Mouse (Mus musculus) testis, adult 2 months (tissue): ENCODE measurements at regions not wholly inside any gene's neighbourhood (a gene's known extent, or its start where the extent isn't known, plus 50 kb on each side); places are given as distances from the start of the nearest gene placed in this dataset.
A peak's percentile ranks its signal among the peaks of the same experiment; 100 is the strongest.

Source experiments
- H3K27ac ChIP-seq: fragments of 200-500 bp; 2 replicates; pipeline ENCODE4 v1.5.1; 2012; ENCODE audit warnings: low read depth, low read length; ENCODE audit not compliant: control insufficient read depth, insufficient read depth
- H3K27me3 ChIP-seq: fragments of 200-500 bp; 2 replicates; pipeline ENCODE4 v1.6.1; 2012; ENCODE audit warnings: mild to moderate bottlenecking, low read length, moderate library complexity; ENCODE audit not compliant: control insufficient read depth, insufficient read depth
- H3K36me3 ChIP-seq: fragments of 200-500 bp; 2 replicates; pipeline ENCODE4 v1.6.1; 2012; ENCODE audit warnings: mild to moderate bottlenecking, low read length; ENCODE audit not compliant: control insufficient read depth, insufficient read depth
- H3K4me1 ChIP-seq: fragments of 200-500 bp; 2 replicates; pipeline ENCODE4 v1.6.1; 2012; ENCODE audit warnings: low read length; ENCODE audit not compliant: control insufficient read depth, insufficient read depth
- H3K4me3 ChIP-seq: fragments of 200-500 bp; 2 replicates; pipeline ENCODE4 v1.5.1; 2012; ENCODE audit warnings: low read depth, mild to moderate bottlenecking, low read length, moderate library complexity, mixed read lengths; ENCODE audit not compliant: control insufficient read depth
- CTCF ChIP-seq: fragments of 200-500 bp; IDR thresholded peaks from 2 replicates; pipeline ENCODE4 v1.5.1; 2012; ENCODE audit warnings: low read depth, mild to moderate bottlenecking, inconsistent platforms, low read length, moderate library complexity; ENCODE audit not compliant: control insufficient read depth, insufficient read depth, insufficient replicate concordance
- POLR2A ChIP-seq: fragments of 200-500 bp; IDR thresholded peaks from 2 replicates; pipeline ENCODE4 v1.6.1; 2012; ENCODE audit warnings: low read depth, mild to moderate bottlenecking, inconsistent platforms, low read length, moderate library complexity; ENCODE audit not compliant: control insufficient read depth

GRCm38 (mm10) chr16:13487659-13488058 is 180.3 kb downstream of the Parn start:
- no peaks in the 10 kb centered on the region for H3K36me3 ChIP-seq
- H3K4me1 ChIP-seq: no peaks in the 10 kb centered on the region
- no peak overlapping the region for H3K27ac ChIP-seq
- TF ChIP-seq POLR2A (no peak), CTCF (no peak)
- no peak overlapping the region for H3K4me3 ChIP-seq
- H3K27me3 ChIP-seq: no peaks in the 10 kb centered on the region

GRCm38 (mm10) chr16:13486571-13486970 is 181.4 kb downstream of the Parn start:
- no peaks in the 10 kb centered on the region for H3K4me1 ChIP-seq
- no peaks in the 10 kb centered on the region for H3K27me3 ChIP-seq
- no peak overlapping the region for H3K27ac ChIP-seq
- TF ChIP-seq POLR2A (no peak), CTCF (no peak)
- H3K36me3 ChIP-seq: no peaks in the 10 kb centered on the region
- H3K4me3 ChIP-seq: no peak overlapping the region

GRCm38 (mm10) chr16:13480221-13480620 is 187.7 kb downstream of the Parn start:
- Histone ChIP-seq H3K4me1 (no peaks in the 10 kb centered on the region), H3K27me3 (no peaks in the 10 kb centered on the region), H3K4me3 (no peak overlapping the region), H3K27ac (no peak overlapping the region), H3K36me3 (no peaks in the 10 kb centered on the region)
- TF ChIP-seq CTCF: no peak
- TF ChIP-seq POLR2A: no peak

- Histone ChIP-seq H3K27ac (no peak overlapping the region), H3K27me3 (no peaks in the 10 kb centered on the region), H3K36me3 (no peaks in the 10 kb centered on the region), H3K4me3 (no peak overlapping the region), H3K4me1 (no peaks in the 10 kb centered on the region)
- no peak for TF ChIP-seq POLR2A
- TF ChIP-seq CTCF: no peak
These were observed 191.3 kb downstream of the Parn start for GRCm38 (mm10) chr16:13476653-13477052.

GRCm38 (mm10) chr16:13474956-13475355 is 193.0 kb downstream of the Parn start:
- no peak overlapping the region for H3K27ac ChIP-seq
- H3K4me1 ChIP-seq: no peaks in the 10 kb centered on the region
- no peaks in the 10 kb centered on the region for H3K36me3 ChIP-seq
- H3K4me3 ChIP-seq: no peak overlapping the region
- no peaks in the 10 kb centered on the region for H3K27me3 ChIP-seq
- TF ChIP-seq POLR2A: no peak
- no peak for TF ChIP-seq CTCF

- no peaks in the 10 kb centered on the region for H3K4me1 ChIP-seq
- no peak overlapping the region for H3K4me3 ChIP-seq
- no peaks in the 10 kb centered on the region for H3K36me3 ChIP-seq
- no peaks in the 10 kb centered on the region for H3K27me3 ChIP-seq
- TF ChIP-seq CTCF (no peak), POLR2A (no peak)
- no peak overlapping the region for H3K27ac ChIP-seq
These were observed 193.7 kb downstream of the Parn start for GRCm38 (mm10) chr16:13474274-13474673.

- H3K27ac ChIP-seq: peak overlapping the region; percentile 59
- H3K36me3 ChIP-seq: no peaks in the 10 kb centered on the region
- no peak for TF ChIP-seq POLR2A
- TF ChIP-seq CTCF: no peak
- H3K27me3 ChIP-seq: no peaks in the 10 kb centered on the region
- peak overlapping the region; percentile 84 for H3K4me3 ChIP-seq
- H3K4me1 ChIP-seq: no peaks in the 10 kb centered on the region; the same call in 1 of the 2 replicates
These were observed 200.8 kb downstream of the Parn start for GRCm38 (mm10) chr16:13467139-13467538.
